Mouse (Mus musculus) embryonic facial prominence, embryonic 13.5 days (tissue): Measurements from ENCODE around the gene Mark3. TPM values are rescaled to one million over a fixed set of nuclear protein-coding genes. Genes with fewer than 3 reads are reported as not detected.
A peak's percentile ranks its signal among the peaks of the same experiment; 100 is the strongest.

Source experiments
- ATAC-seq: fragments of 200-750 bp; cut with Nextera tagmentation; 2 replicates; pipeline ENCODE4 v1.8.0; 2017; ENCODE audit warnings: low read depth; ENCODE audit not compliant: insufficient number of reproducible peaks, insufficient read depth, low FRiP score, low TSS enrichment
- H3K27ac ChIP-seq: fragments of 300-500 bp; sonication (generic); 2 replicates; pipeline ENCODE4 v1.5.1; 2015; ENCODE audit warnings: moderate library complexity, mild to moderate bottlenecking, inconsistent platforms
- H3K27me3 ChIP-seq: fragments of 300-500 bp; sonication (generic); 2 replicates; pipeline ENCODE4 v1.6.1; 2015; ENCODE audit warnings: mild to moderate bottlenecking, inconsistent platforms
- H3K36me3 ChIP-seq: fragments of 300-500 bp; sonication (generic); 2 replicates; pipeline ENCODE4 v1.6.1; 2015; ENCODE audit warnings: mild to moderate bottlenecking, inconsistent platforms
- H3K4me1 ChIP-seq: fragments of 300-500 bp; sonication (generic); 2 replicates; pipeline ENCODE4 v1.6.1; 2015; ENCODE audit warnings: inconsistent platforms
- H3K4me2 ChIP-seq: fragments of 300-500 bp; sonication (generic); 2 replicates; pipeline ENCODE4 v1.6.1; 2015; ENCODE audit warnings: moderate library complexity, mild to moderate bottlenecking, inconsistent platforms
- H3K4me3 ChIP-seq: fragments of 300-500 bp; sonication (generic); 2 replicates; pipeline ENCODE4 v1.5.1; 2015; ENCODE audit warnings: mild to moderate bottlenecking, inconsistent platforms
- H3K9ac ChIP-seq: fragments of 300-500 bp; sonication (generic); 2 replicates; pipeline ENCODE4 v1.6.1; 2015; ENCODE audit warnings: mild to moderate bottlenecking, inconsistent platforms
- H3K9me3 ChIP-seq: fragments of 300-500 bp; sonication (generic); 2 replicates; pipeline ENCODE4 v1.6.1; 2016; ENCODE audit warnings: inconsistent platforms
- WGBS: fragments of 180-500 bp; shearing (Covaris S2); methylation state at CpG from one replicate; pipeline ENCODE4 v1.1.7; 2015; ENCODE audit warnings: mixed read lengths; 5-methylcytosine and 5-hydroxymethylcytosine counted together
- polyA plus RNA-seq: library from polyadenylated mRNA; unstranded; fragments of >200 nt; fragmentation: Nextera tagmentation; extraction: Ambion mirVana; gene quantifications from 2 replicates; pipeline ENCODE4 v1.2.1, GENCODE M21; 2015

Gene Mark3
- polyA plus RNA-seq, 1 experiment from 2014 or later: 52.0 TPM

- Histone ChIP-seq H3K27ac (no peak overlapping the region), H3K4me3 (no peak overlapping the region), H3K27me3 (no peaks in the 10 kb centered on the region), H3K9ac (no peak overlapping the region), H3K36me3 (no peaks in the 10 kb centered on the region), H3K4me2 (peak overlapping the region; percentile 40; the same call in 1 of the 2 replicates), H3K9me3 (no peaks in the 10 kb centered on the region), H3K4me1 (0 out of 2 replicates have a peak, but pooled peaks cover 7% of the 10 kb centered on the region)
- WGBS: 60% methylated on average over 5 of the region's 5 CpGs
- ATAC-seq: no peak
These were observed 14.0 kb upstream of the Mark3 start for GRCm38 (mm10) chr12:111560286-111560685.

- H3K36me3 ChIP-seq: no peaks in the 10 kb centered on the region
- H3K27me3 ChIP-seq: no peaks in the 10 kb centered on the region
- no peak for ATAC-seq
- no peak overlapping the region for H3K27ac ChIP-seq
- WGBS: 40% methylated on average over 4 of the region's 4 CpGs
- H3K4me1 ChIP-seq: 0 out of 2 replicates have a peak, but pooled peaks cover 7% of the 10 kb centered on the region
- no peaks in the 10 kb centered on the region for H3K9me3 ChIP-seq
- H3K4me3 ChIP-seq: no peak overlapping the region
- no peak overlapping the region for H3K9ac ChIP-seq
- H3K4me2 ChIP-seq: no peak overlapping the region
These were observed 12.0 kb upstream of the Mark3 start for GRCm38 (mm10) chr12:111562276-111562814.

GRCm38 (mm10) chr12:111563076-111563629 lies 11.2 kb upstream of the Mark3 start:
- Histone ChIP-seq H3K4me3 (no peak overlapping the region), H3K27ac (no peak overlapping the region), H3K4me2 (no peak overlapping the region), H3K9me3 (no peaks in the 10 kb centered on the region), H3K27me3 (no peaks in the 10 kb centered on the region), H3K9ac (no peak overlapping the region), H3K36me3 (no peaks in the 10 kb centered on the region), H3K4me1 (0 out of 2 replicates have a peak, but pooled peaks cover 7% of the 10 kb centered on the region)
- no peak for ATAC-seq
- 47% methylated on average over 5 of the region's 5 CpGs for WGBS

GRCm38 (mm10) chr12:111565363-111565762 lies 9.0 kb upstream of the Mark3 start:
- Histone ChIP-seq H3K9ac (no peak overlapping the region), H3K4me2 (no peak overlapping the region), H3K4me3 (no peak overlapping the region), H3K9me3 (no peaks in the 10 kb centered on the region), H3K36me3 (no peaks in the 10 kb centered on the region), H3K4me1 (0 out of 2 replicates have a peak, but pooled peaks cover 7% of the 10 kb centered on the region), H3K27ac (no peak overlapping the region), H3K27me3 (no peaks in the 10 kb centered on the region)
- no peak for ATAC-seq
- WGBS: 75% methylated on average over 5 of the region's 5 CpGs

GRCm38 (mm10) chr12:111568836-111569235 lies 5.5 kb upstream of the Mark3 start:
- 69% methylated on average over 11 of the region's 11 CpGs for WGBS
- H3K9ac ChIP-seq: no peak overlapping the region
- no peaks in the 10 kb centered on the region for H3K36me3 ChIP-seq
- no peak overlapping the region for H3K4me2 ChIP-seq
- no peaks in the 10 kb centered on the region for H3K9me3 ChIP-seq
- no peak for ATAC-seq
- peaks cover 12% of the 10 kb centered on the region for H3K4me1 ChIP-seq
- no peak overlapping the region for H3K27ac ChIP-seq
- no peak overlapping the region for H3K4me3 ChIP-seq
- H3K27me3 ChIP-seq: no peaks in the 10 kb centered on the region

GRCm38 (mm10) chr12:111572406-111572805 lies 1.9 kb upstream of the Mark3 start:
- H3K27me3 ChIP-seq: no peaks in the 10 kb centered on the region
- ATAC-seq: no peak
- H3K9me3 ChIP-seq: no peaks in the 10 kb centered on the region
- no peak overlapping the region for H3K27ac ChIP-seq
- no peak overlapping the region for H3K4me2 ChIP-seq
- H3K4me3 ChIP-seq: no peak overlapping the region
- WGBS: 76% methylated on average over 7 of the region's 7 CpGs
- H3K9ac ChIP-seq: 0 out of 2 replicates have a peak overlapping the region, but pooled peaks have one; percentile 99
- peaks cover 23% of the 10 kb centered on the region for H3K4me1 ChIP-seq
- no peaks in the 10 kb centered on the region for H3K36me3 ChIP-seq

- peak overlapping the region; percentile 99 for H3K9ac ChIP-seq
- WGBS: 39% methylated on average over 6 of the region's 6 CpGs
- no peak overlapping the region for H3K27ac ChIP-seq
These were observed 1.0 kb upstream of the Mark3 start for GRCm38 (mm10) chr12:111573315-111573714.

GRCm38 (mm10) chr12:111574887-111575838 lies 840 bp downstream of the Mark3 start:
- ATAC-seq: no peak
- under 1% methylated on average over 53 of the region's 58 CpGs for whole genome bisulfite sequencing
- H3K4me1 ChIP-seq: peaks cover 23% of the 10 kb centered on the region

More at GRCm38 (mm10) chr12:111573315-111573714, 1.0 kb upstream of the Mark3 start:
- H3K4me2 ChIP-seq: peak overlapping the region; percentile 86
- H3K9me3 ChIP-seq: no peaks in the 10 kb centered on the region
- peaks cover 23% of the 10 kb centered on the region for H3K4me1 ChIP-seq
- H3K27me3 ChIP-seq: no peaks in the 10 kb centered on the region
- no peaks in the 10 kb centered on the region for H3K36me3 ChIP-seq
- no peak for ATAC-seq
- H3K4me3 ChIP-seq: peak overlapping the region; percentile 100

GRCm38 (mm10) chr12:111583058-111583457 lies 8.7 kb downstream of the Mark3 start:
- Histone ChIP-seq H3K4me1 (peaks cover 4% of the 10 kb centered on the region; the same call in 1 of the 2 replicates), H3K36me3 (peaks cover 5% of the 10 kb centered on the region; the same call in 1 of the 2 replicates), H3K27ac (no peak overlapping the region), H3K4me3 (no peak overlapping the region), H3K9ac (no peak overlapping the region), H3K27me3 (no peaks in the 10 kb centered on the region), H3K4me2 (no peak overlapping the region), H3K9me3 (no peaks in the 10 kb centered on the region)
- 91% methylated on average over 1 of the region's 1 CpGs for WGBS
- ATAC-seq: no peak

More at GRCm38 (mm10) chr12:111574887-111575838, 840 bp downstream of the Mark3 start:
- peak overlapping the region; percentile 99 for H3K9ac ChIP-seq
- no peaks in the 10 kb centered on the region; the same call in 1 of the 2 replicates for H3K36me3 ChIP-seq
- peak overlapping the region; percentile 95 for H3K27ac ChIP-seq
- H3K27me3 ChIP-seq: no peaks in the 10 kb centered on the region
- no peaks in the 10 kb centered on the region for H3K9me3 ChIP-seq
- H3K4me2 ChIP-seq: peak overlapping the region; percentile 86
- H3K4me3 ChIP-seq: peak overlapping the region; percentile 100

GRCm38 (mm10) chr12:111584401-111584800 lies 10.1 kb downstream of the Mark3 start:
- Histone ChIP-seq H3K27ac (no peak overlapping the region), H3K9ac (no peak overlapping the region), H3K4me1 (peaks cover 4% of the 10 kb centered on the region; the same call in 1 of the 2 replicates), H3K4me2 (no peak overlapping the region), H3K9me3 (no peaks in the 10 kb centered on the region), H3K36me3 (peaks cover 5% of the 10 kb centered on the region; the same call in 1 of the 2 replicates), H3K27me3 (no peaks in the 10 kb centered on the region), H3K4me3 (no peak overlapping the region)
- no peak for ATAC-seq
- 75% methylated on average over 1 of the region's 1 CpGs for WGBS

GRCm38 (mm10) chr12:111587252-111587651 lies 12.9 kb downstream of the Mark3 start:
- Histone ChIP-seq H3K27me3 (no peaks in the 10 kb centered on the region), H3K36me3 (peaks cover 5% of the 10 kb centered on the region; the same call in 1 of the 2 replicates), H3K4me2 (no peak overlapping the region), H3K27ac (no peak overlapping the region), H3K4me3 (no peak overlapping the region), H3K4me1 (peaks cover 4% of the 10 kb centered on the region; the same call in 1 of the 2 replicates), H3K9ac (no peak overlapping the region), H3K9me3 (no peaks in the 10 kb centered on the region)
- no peak for ATAC-seq
- WGBS: 76% methylated on average over 12 of the region's 12 CpGs
